Mouse (Mus musculus): ENCODE results near the gene Cox7c. TPM values are rescaled to one million over a fixed set of nuclear protein-coding genes. Genes with fewer than 3 reads are reported as not detected.

Gene Cox7c
- polyA plus RNA-seq (2014; fragmentation: Illumina TruSeq; extraction: RNeasy Lipid Tissue Mini Kit (QIAGEN cat#74804); ENCODE audit: low read depth, low replicate concordance) = 593 TPM

DNA sequence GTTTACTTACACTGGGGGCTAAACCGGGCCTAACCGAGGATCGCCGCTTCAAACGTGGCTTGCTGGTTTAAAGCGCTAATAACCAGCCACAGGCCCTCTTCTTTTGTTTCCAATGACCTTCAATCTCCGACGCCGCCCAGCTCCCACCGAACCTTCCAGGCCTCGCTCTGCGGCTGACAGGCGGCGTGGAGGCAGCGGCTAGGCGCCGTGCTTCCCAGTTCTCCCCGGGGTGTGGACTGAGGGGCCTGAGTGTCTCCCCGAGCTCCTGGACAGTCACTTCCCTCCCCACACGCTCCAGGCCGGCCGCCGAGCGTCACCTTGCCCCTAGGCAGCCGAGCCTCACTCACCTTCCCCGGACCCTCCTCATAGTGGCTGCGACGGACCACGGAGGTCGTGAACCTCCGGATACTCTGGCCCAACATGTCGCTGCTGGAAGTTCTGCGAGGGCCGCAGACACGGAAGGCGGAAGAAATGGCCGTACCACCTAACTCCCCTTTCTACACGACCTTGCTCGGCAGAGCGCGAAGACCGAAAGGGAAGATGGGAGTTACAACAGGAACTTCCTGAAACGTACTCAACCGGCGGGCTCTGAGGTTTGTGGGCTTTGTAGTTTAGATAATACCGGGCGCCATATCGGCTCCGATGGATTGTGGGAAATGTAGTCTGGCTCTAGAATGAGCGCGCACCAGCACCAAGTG is at the start of gene Cox7c:
Gene Cox7c (minus strand): TSS at position 651 of the 698 bp plus-strand sequence.

